Mouse (Mus musculus): ENCODE data around the gene Ube2r2. TPM values are rescaled to one million over a fixed set of nuclear protein-coding genes. Genes with fewer than 3 reads are reported as not detected.
A peak's percentile ranks its signal among the peaks of the same experiment; 100 is the strongest.

Gene Ube2r2
- polyA plus RNA-seq, 1 experiment = 69.0 TPM

DNA sequence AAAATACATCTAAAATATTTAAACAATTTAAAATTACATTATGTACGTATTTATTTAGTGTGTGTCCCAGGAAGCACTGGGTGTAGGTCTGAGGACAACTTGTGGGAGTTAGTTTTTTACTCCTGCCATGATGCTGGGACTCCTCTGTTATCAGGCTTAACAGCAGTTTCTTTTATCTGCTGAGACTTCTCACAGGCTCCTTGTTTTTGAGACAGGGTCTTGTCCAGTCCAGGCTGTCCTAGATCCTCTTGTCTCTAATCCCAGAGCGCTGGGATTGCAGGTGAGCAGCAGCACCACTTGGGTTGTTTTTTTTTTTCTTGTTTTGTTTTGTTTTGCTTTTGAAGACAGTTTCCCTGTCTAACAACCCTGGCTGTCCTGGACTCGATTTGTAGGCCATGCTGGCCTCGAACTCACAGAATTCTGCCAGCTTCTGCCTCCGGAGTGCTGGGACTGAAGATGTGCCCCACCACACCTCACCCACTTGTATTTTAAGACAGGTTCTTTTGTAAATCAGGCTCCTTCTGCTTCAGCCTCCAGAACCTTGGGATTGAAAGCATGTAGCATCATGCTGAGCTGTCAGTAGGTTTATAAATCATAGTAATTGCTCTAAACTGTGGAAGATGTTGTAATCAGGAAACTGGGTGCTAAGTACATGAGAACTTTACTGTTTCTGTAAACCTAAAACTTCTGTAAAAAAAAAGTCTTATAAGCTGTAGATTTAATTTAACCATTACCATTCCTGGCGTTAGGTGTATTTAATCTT, 1.8 kb upstream of the Ube2r2 start:
- H3K4me3 ChIP-seq = no peak overlapping the region
- H3ac ChIP-seq (ENCODE audit: control insufficient read depth, insufficient read length) = no peak overlapping the region
- H3K27me3 ChIP-seq (ENCODE audit: control insufficient read depth, insufficient read depth, insufficient read length) = no peaks in the 10 kb centered on the region
- no peak for TF ChIP-seq POLR2A (IDR thresholded peaks at IDR 0.05; ENCODE audit: insufficient read length, low read depth)
- TF ChIP-seq MYOD1 (IDR thresholded peaks at IDR 0.05; ENCODE audit: control insufficient read depth in 1 of 3, insufficient read length in 2 of 3, low read depth in 2 of 3) = no peak
- TF ChIP-seq E2F4 (IDR thresholded peaks at IDR 0.05; ENCODE audit: insufficient read depth) = no peak
- no peak for TF ChIP-seq USF1 (IDR thresholded peaks at IDR 0.05; ENCODE audit: low read depth)
- no peak for TF ChIP-seq REST (IDR thresholded peaks at IDR 0.05; ENCODE audit: insufficient read depth, insufficient read length)
- no peak for TF ChIP-seq CEBPB (IDR thresholded peaks at IDR 0.05; ENCODE audit: insufficient read depth, poor library complexity, severe bottlenecking)
- no peak for TF ChIP-seq SRF (IDR thresholded peaks at IDR 0.05; ENCODE audit: control insufficient read depth, insufficient read length, low read depth)
- no peak for TF ChIP-seq POLR2AphosphoS2 (IDR thresholded peaks at IDR 0.05; ENCODE audit: insufficient read length, low read depth)
- no peak for TF ChIP-seq TCF12 (IDR thresholded peaks at IDR 0.05; ENCODE audit: insufficient read depth, poor library complexity, severe bottlenecking)
- no peak for TF ChIP-seq MAX (IDR thresholded peaks at IDR 0.05; ENCODE audit: low read depth)
- no peak for TF ChIP-seq MYOG (IDR thresholded peaks at IDR 0.05; ENCODE audit: control insufficient read depth in 1 of 3, insufficient read depth in 1 of 3, insufficient read length in 2 of 3, low read depth in 2 of 3)
- no peak for TF ChIP-seq TCF3 (IDR thresholded peaks at IDR 0.05; ENCODE audit: insufficient read length, low read depth)
- H3K4me2 ChIP-seq (ENCODE audit: low read depth) = no peak overlapping the region
- peaks cover under 1% of the 10 kb centered on the region for H3K36me3 ChIP-seq (ENCODE audit: control insufficient read depth, insufficient read depth)
- H3K79me2 ChIP-seq (ENCODE audit: control insufficient read depth, insufficient read depth) = peaks cover 27% of the 10 kb centered on the region

DNA sequence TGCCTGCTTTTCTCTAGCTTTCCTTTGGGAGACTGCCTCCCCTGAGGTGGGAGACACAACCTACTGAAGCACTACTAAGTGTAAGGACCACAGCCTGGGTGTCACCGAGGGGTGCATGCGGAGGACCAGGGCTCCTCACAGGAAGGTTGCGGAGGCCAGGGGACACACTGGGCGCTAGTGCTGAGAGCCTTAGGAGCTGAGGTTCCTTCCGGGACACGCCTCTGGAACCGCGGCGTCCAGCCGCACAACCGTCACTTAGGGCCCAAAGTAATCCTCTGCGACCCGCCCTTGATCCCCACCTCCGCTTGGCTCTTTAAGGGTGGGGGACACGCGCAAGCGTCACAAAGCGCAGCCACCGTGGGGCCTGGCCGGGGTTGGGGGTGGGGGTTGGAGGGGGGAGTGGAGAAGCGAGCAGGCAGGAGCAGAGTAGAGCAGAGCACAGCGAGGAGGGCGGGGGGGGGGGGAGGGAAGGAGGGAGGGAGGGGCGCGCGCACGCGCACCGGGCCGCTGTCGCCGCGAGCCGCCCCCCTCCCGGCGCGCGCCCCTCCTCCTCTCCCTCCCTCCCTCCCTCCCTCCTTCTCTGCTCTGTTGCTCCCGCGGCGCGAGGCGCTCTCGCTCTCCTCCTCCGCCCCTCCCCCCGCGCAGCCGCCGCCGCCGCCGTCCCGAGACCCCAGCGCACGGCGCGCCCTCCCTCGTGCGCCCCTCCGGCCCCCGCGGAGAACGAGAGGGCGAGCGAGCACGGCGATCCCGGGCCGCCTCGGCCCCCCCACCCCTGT, 420 bp upstream of the Ube2r2 start:
- TF ChIP-seq TCF3 (IDR thresholded peaks at IDR 0.05; ENCODE audit: insufficient read length, low read depth) = no peak
- peak in 1 of 3 experiments; percentile 47 for TF ChIP-seq MYOG (IDR thresholded peaks at IDR 0.05; ENCODE audit: control insufficient read depth in 1 of 3, insufficient read depth in 1 of 3, insufficient read length in 2 of 3, low read depth in 2 of 3)
- TF ChIP-seq MYOD1 (IDR thresholded peaks at IDR 0.05; ENCODE audit: control insufficient read depth in 1 of 3, insufficient read length in 2 of 3, low read depth in 2 of 3) = peak in 1 of 3 experiments; percentile 25
- TF ChIP-seq USF1 (IDR thresholded peaks at IDR 0.05; ENCODE audit: low read depth) = no peak
- no peak for TF ChIP-seq REST (IDR thresholded peaks at IDR 0.05; ENCODE audit: insufficient read depth, insufficient read length)
- TF ChIP-seq TCF12 (IDR thresholded peaks at IDR 0.05; ENCODE audit: insufficient read depth, poor library complexity, severe bottlenecking) = no peak
- TF ChIP-seq CEBPB (IDR thresholded peaks at IDR 0.05; ENCODE audit: insufficient read depth, poor library complexity, severe bottlenecking) = no peak
- TF ChIP-seq SRF (IDR thresholded peaks at IDR 0.05; ENCODE audit: control insufficient read depth, insufficient read length, low read depth) = no peak
- no peak for TF ChIP-seq E2F4 (IDR thresholded peaks at IDR 0.05; ENCODE audit: insufficient read depth)
- peak; percentile 62 for TF ChIP-seq POLR2AphosphoS2 (IDR thresholded peaks at IDR 0.05; ENCODE audit: insufficient read length, low read depth)
- TF ChIP-seq MAX (IDR thresholded peaks at IDR 0.05; ENCODE audit: low read depth) = no peak
- peak; percentile 71 for TF ChIP-seq POLR2A (IDR thresholded peaks at IDR 0.05; ENCODE audit: insufficient read length, low read depth)
- H3K4me2 ChIP-seq (ENCODE audit: low read depth) = peak overlapping the region; percentile 84
- peaks cover 41% of the 10 kb centered on the region for H3K79me2 ChIP-seq (ENCODE audit: control insufficient read depth, insufficient read depth)
- peak overlapping the region; percentile 95 for H3K4me3 ChIP-seq
- H3K36me3 ChIP-seq (ENCODE audit: control insufficient read depth, insufficient read depth) = peaks cover 5% of the 10 kb centered on the region
- H3ac ChIP-seq (ENCODE audit: control insufficient read depth, insufficient read length) = peak overlapping the region; percentile 74
- H3K27me3 ChIP-seq (ENCODE audit: control insufficient read depth, insufficient read depth, insufficient read length) = no peaks in the 10 kb centered on the region

DNA sequence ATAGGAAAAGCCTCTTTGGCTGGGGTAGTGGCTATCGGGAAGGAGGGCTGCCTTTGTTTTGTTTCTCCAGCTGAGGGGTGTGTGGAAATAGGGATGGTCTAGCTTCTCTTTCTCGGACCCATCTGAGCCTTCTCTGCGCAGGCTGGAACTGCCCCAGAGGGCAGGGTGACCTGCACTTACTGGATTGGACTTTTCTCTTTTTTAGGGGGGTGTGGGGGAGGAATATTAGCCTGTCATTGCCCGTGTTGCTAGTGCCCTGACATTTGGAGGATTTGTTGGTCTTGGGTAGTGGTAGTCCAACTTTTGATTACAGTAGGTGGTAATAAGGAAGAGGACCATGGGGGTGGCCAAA, 887 bp downstream of the Ube2r2 start:
- H3K36me3 ChIP-seq (ENCODE audit: control insufficient read depth, insufficient read depth) = peaks cover 11% of the 10 kb centered on the region
- peak overlapping the region; percentile 89 for H3K4me2 ChIP-seq (ENCODE audit: low read depth)
- no peaks in the 10 kb centered on the region for H3K27me3 ChIP-seq (ENCODE audit: control insufficient read depth, insufficient read depth, insufficient read length)
- peak overlapping the region; percentile 74 for H3ac ChIP-seq (ENCODE audit: control insufficient read depth, insufficient read length)
- TF ChIP-seq MAX (IDR thresholded peaks at IDR 0.05; ENCODE audit: low read depth) (no peak), POLR2A (IDR thresholded peaks at IDR 0.05; ENCODE audit: insufficient read length, low read depth) (peak; percentile 40), USF1 (IDR thresholded peaks at IDR 0.05; ENCODE audit: low read depth) (no peak)
- H3K79me2 ChIP-seq (ENCODE audit: control insufficient read depth, insufficient read depth) = peaks cover 55% of the 10 kb centered on the region
- peak overlapping the region; percentile 95 for H3K4me3 ChIP-seq

DNA sequence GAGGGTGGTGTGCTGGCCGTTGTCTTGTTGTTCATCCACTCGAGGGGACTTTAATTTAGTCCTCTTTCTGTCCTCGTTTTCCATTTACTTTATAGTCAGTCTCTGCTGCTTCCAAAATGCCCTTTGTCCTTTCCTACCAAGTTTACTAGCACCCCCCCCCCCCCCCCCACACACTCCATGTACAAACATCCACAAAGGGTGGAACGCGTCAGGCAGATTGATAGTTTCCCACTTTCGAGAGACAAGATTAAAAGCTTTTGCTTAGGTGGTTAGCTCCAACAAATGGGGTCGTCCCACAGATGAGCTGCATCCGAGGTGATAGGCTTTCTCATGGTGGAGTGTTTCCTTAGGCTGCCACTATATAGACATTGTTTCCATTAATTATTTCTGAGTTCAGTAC, 1.3 kb downstream of the Ube2r2 start:
- TF ChIP-seq CEBPB (IDR thresholded peaks at IDR 0.05; ENCODE audit: insufficient read depth, poor library complexity, severe bottlenecking) (no peak), MAX (IDR thresholded peaks at IDR 0.05; ENCODE audit: low read depth) (no peak), MYOG (IDR thresholded peaks at IDR 0.05; ENCODE audit: control insufficient read depth in 1 of 3, insufficient read depth in 1 of 3, insufficient read length in 2 of 3, low read depth in 2 of 3) (no peak), E2F4 (IDR thresholded peaks at IDR 0.05; ENCODE audit: insufficient read depth) (no peak), USF1 (IDR thresholded peaks at IDR 0.05; ENCODE audit: low read depth) (no peak)
- Histone ChIP-seq H3K4me2 (ENCODE audit: low read depth) (peak overlapping the region; percentile 89), H3K36me3 (ENCODE audit: control insufficient read depth, insufficient read depth) (peaks cover 13% of the 10 kb centered on the region), H3K4me3 (peak overlapping the region; percentile 95), H3ac (ENCODE audit: control insufficient read depth, insufficient read length) (peak overlapping the region; percentile 74), H3K27me3 (ENCODE audit: control insufficient read depth, insufficient read depth, insufficient read length) (no peaks in the 10 kb centered on the region), H3K79me2 (ENCODE audit: control insufficient read depth, insufficient read depth) (peaks cover 58% of the 10 kb centered on the region)

Data from myocyte (in vitro differentiated cells).